Mouse (Mus musculus) intestine, embryonic 15.5 days (tissue): ENCODE measurements around the gene Mycbp. TPM values are rescaled to one million over a fixed set of nuclear protein-coding genes. Genes with fewer than 3 reads are reported as not detected.

ENCODE experiments used
- ATAC-seq: fragments of 200-750 bp; cut with Nextera tagmentation; 2 replicates; pipeline ENCODE4 v1.8.0; 2017; ENCODE audit warnings: moderate TSS enrichment, moderate library complexity
- H3K27ac ChIP-seq: fragments of 300-500 bp; sonication (generic); 2 replicates; pipeline ENCODE4 v1.5.1; 2015; ENCODE audit warnings: mild to moderate bottlenecking, inconsistent platforms
- H3K27me3 ChIP-seq: fragments of 300-500 bp; sonication (generic); replicated peaks from 2 replicates; pipeline ENCODE4 v1.6.1; 2015; ENCODE audit warnings: inconsistent platforms
- H3K36me3 ChIP-seq: fragments of 300-500 bp; sonication (generic); 2 replicates; pipeline ENCODE4 v1.6.1; 2015; ENCODE audit warnings: inconsistent platforms
- H3K4me1 ChIP-seq: fragments of 300-500 bp; sonication (generic); replicated peaks from 2 replicates; pipeline ENCODE4 v1.6.1; 2015; ENCODE audit warnings: inconsistent platforms
- H3K4me2 ChIP-seq: fragments of 300-500 bp; sonication (generic); replicated peaks from 2 replicates; pipeline ENCODE4 v1.6.1; 2015; ENCODE audit warnings: mild to moderate bottlenecking, inconsistent platforms
- H3K4me3 ChIP-seq: fragments of 300-500 bp; sonication (generic); replicated peaks from 2 replicates; pipeline ENCODE4 v1.5.1; 2015; ENCODE audit warnings: inconsistent platforms
- H3K9ac ChIP-seq: fragments of 300-500 bp; sonication (generic); 2 replicates; pipeline ENCODE4 v1.6.1; 2015; ENCODE audit warnings: inconsistent platforms
- H3K9me3 ChIP-seq: fragments of 300-500 bp; sonication (generic); 2 replicates; pipeline ENCODE4 v1.6.1; 2016; ENCODE audit warnings: inconsistent platforms
- WGBS: fragments of 180-500 bp; shearing (Covaris S2); methylation state at CpG from one replicate; pipeline ENCODE4 v1.1.7; 2015; 5-methylcytosine and 5-hydroxymethylcytosine counted together
- polyA plus RNA-seq: library from polyadenylated mRNA; unstranded; fragments of >200 nt; fragmentation: Nextera tagmentation; extraction: Ambion mirVana; gene quantifications from 2 replicates; pipeline ENCODE4 v1.2.1, GENCODE M21; 2015

Gene Mycbp
- polyA plus RNA-seq, 1 experiment from 2014 or later, result 110 TPM

- no peaks in the 10 kb centered on the region for H3K9me3 ChIP-seq
- no peaks in the 10 kb centered on the region for H3K36me3 ChIP-seq
- H3K27ac ChIP-seq, result no peak overlapping the region
- no peak for ATAC-seq
- no peak overlapping the region for H3K9ac ChIP-seq
- no peak overlapping the region for H3K4me3 ChIP-seq
- WGBS, result 68% methylated on average over 5 of the region's 5 CpGs
- H3K4me2 ChIP-seq, result no peak overlapping the region
- H3K27me3 ChIP-seq, result no peaks in the 10 kb centered on the region
- H3K4me1 ChIP-seq, result no peaks in the 10 kb centered on the region
Observed at GRCm38 (mm10) chr4:123947149-123947548, 42.5 kb downstream of the Mycbp start.

DNA sequence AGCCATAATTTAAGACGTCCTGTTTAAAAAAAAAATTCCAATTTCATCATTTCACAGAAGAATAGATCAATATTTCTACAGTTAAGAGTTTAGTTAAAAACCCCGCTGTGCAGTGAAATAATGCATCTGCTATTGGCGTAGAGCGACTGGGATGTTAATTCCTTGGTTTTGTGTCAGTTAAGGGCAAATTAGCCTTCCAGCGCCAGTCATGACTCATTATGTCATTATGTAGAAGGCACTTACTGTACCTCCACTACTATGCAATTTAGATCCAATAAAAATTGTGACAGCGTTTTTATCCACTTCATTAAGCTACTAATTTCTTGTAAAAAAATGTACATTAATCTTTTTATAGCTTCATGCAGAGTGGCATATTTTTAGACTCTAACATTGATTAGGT lies 44.3 kb downstream of the Mycbp start:
- H3K9ac ChIP-seq, result no peak overlapping the region
- no peak overlapping the region for H3K27ac ChIP-seq
- H3K4me3 ChIP-seq, result no peak overlapping the region
- H3K27me3 ChIP-seq, result no peaks in the 10 kb centered on the region
- no peak for ATAC-seq
- H3K4me1 ChIP-seq, result no peaks in the 10 kb centered on the region
- 81% methylated on average over 6 of the region's 6 CpGs for WGBS
- H3K36me3 ChIP-seq, result no peaks in the 10 kb centered on the region
- no peak overlapping the region for H3K4me2 ChIP-seq
- no peaks in the 10 kb centered on the region for H3K9me3 ChIP-seq

DNA sequence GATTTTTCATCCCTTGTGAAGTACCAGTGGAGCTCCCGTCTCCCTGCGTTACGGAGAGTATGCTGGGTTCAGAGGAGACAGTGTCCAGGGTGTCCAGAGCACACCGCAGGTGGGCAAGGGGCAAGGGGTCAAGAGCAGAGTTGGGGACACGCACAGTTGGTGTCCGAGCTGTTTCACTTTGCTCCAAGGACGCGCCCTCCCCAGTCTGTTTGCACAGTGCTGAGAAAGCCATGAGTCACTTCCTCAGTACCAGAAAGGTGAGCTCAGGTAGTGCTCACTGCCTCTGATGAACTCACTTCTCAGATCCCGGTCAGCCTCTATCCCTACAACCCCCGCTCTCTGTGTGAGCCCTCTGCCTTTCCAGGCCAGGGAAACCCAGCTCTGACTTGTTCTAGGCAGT lies 45.0 kb downstream of the Mycbp start:
- 57% methylated on average over 10 of the region's 10 CpGs for WGBS
- H3K27ac ChIP-seq, result no peak overlapping the region
- no peak overlapping the region for H3K4me3 ChIP-seq
- peak; percentile 78 for ATAC-seq
- no peaks in the 10 kb centered on the region for H3K27me3 ChIP-seq
- H3K4me1 ChIP-seq, result no peaks in the 10 kb centered on the region
- no peak overlapping the region for H3K4me2 ChIP-seq
- H3K9me3 ChIP-seq, result no peaks in the 10 kb centered on the region
- H3K36me3 ChIP-seq, result no peaks in the 10 kb centered on the region
- H3K9ac ChIP-seq, result no peak overlapping the region

- ATAC-seq, result no peak
- H3K4me3 ChIP-seq, result no peak overlapping the region
Observed at GRCm38 (mm10) chr4:123952059-123952458, 47.4 kb downstream of the Mycbp start.

DNA sequence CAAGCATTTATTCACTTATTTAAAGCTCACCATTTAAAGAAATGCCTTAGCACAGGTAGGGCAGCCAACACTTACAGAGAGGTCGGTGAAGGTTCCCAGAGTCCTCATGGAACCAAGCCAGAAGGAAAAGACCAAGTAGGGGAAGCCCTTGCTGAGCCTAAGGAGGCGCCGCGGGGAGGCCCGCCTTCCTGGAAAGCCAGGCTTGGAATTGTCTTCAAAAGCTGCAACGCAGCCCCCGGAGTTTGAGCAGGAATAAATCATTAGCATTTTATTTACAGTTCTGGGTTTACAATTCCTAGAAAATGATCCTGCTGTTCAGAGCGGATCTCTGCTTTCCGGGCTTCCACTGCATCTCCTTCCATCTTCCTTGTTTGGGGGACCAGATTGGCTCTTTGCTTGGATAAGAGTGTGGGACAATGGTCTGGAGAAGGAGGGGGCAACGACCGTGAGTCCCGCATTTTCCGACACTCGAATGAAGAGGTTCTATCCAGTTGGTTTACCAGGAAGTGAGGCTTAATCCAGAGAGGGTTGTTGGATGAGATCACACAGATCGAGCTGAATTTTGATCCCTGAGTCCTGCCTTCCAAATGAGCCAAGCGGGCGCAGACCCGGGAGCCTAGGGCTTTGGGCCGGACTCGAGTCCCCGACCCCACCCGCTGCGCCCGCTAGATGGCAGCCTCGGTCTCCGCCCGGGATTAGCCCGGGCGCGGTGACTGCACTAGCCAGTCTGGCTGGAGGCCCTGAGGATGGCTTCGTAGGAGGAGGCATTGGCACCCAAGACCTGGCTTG lies 52.3 kb downstream of the Mycbp start:
- Histone ChIP-seq H3K9ac (no peak overlapping the region), H3K4me2 (peak overlapping the region; percentile 54), H3K4me1 (peaks cover 15% of the 10 kb centered on the region), H3K9me3 (no peaks in the 10 kb centered on the region), H3K4me3 (0 out of 2 replicates have a peak overlapping the region, but pooled peaks have one; percentile 12), H3K36me3 (no peaks in the 10 kb centered on the region), H3K27ac (no peak overlapping the region), H3K27me3 (peaks cover 3% of the 10 kb centered on the region; the same call in 1 of the 2 replicates)
- 5% methylated on average over 31 of the region's 31 CpGs for WGBS
- peak; percentile 84 for ATAC-seq

More at GRCm38 (mm10) chr4:123952059-123952458, 47.4 kb downstream of the Mycbp start:
- 48% methylated on average over 7 of the region's 8 CpGs for WGBS
- Histone ChIP-seq H3K4me1 (peaks cover 8% of the 10 kb centered on the region), H3K36me3 (no peaks in the 10 kb centered on the region), H3K9ac (no peak overlapping the region), H3K9me3 (no peaks in the 10 kb centered on the region), H3K27ac (no peak overlapping the region), H3K27me3 (peaks cover 3% of the 10 kb centered on the region; the same call in 1 of the 2 replicates), H3K4me2 (no peak overlapping the region)

- peak; percentile 41 for ATAC-seq
- 0 out of 2 replicates have a peak overlapping the region, but pooled peaks have one; percentile 12 for H3K4me3 ChIP-seq
- no peaks in the 10 kb centered on the region for H3K36me3 ChIP-seq
- 63% methylated on average over 4 of the region's 4 CpGs for WGBS
- no peak overlapping the region for H3K9ac ChIP-seq
- H3K27ac ChIP-seq, result no peak overlapping the region
- H3K4me1 ChIP-seq, result peaks cover 15% of the 10 kb centered on the region
- H3K9me3 ChIP-seq, result no peaks in the 10 kb centered on the region
- peak overlapping the region; percentile 54 for H3K4me2 ChIP-seq
- H3K27me3 ChIP-seq, result peaks cover 3% of the 10 kb centered on the region; the same call in 1 of the 2 replicates
Observed at GRCm38 (mm10) chr4:123957492-123957808, 52.8 kb downstream of the Mycbp start.

GRCm38 (mm10) chr4:123957891-123958290 lies 53.3 kb downstream of the Mycbp start:
- 57% methylated on average over 4 of the region's 4 CpGs for WGBS
- Histone ChIP-seq H3K9me3 (no peaks in the 10 kb centered on the region), H3K36me3 (no peaks in the 10 kb centered on the region), H3K4me3 (no peak overlapping the region), H3K4me1 (peaks cover 15% of the 10 kb centered on the region), H3K27ac (no peak overlapping the region), H3K9ac (no peak overlapping the region), H3K27me3 (peaks cover 3% of the 10 kb centered on the region; the same call in 1 of the 2 replicates), H3K4me2 (no peak overlapping the region)
- ATAC-seq, result no peak

- no peaks in the 10 kb centered on the region for H3K36me3 ChIP-seq
- 30% methylated on average over 4 of the region's 4 CpGs for WGBS
- ATAC-seq, result no peak; the same call in 1 of the 2 replicates
- H3K9ac ChIP-seq, result no peak overlapping the region
- no peak overlapping the region for H3K4me2 ChIP-seq
- no peak overlapping the region for H3K4me3 ChIP-seq
- no peaks in the 10 kb centered on the region for H3K9me3 ChIP-seq
- H3K27me3 ChIP-seq, result peaks cover 5% of the 10 kb centered on the region; the same call in 1 of the 2 replicates
- no peak overlapping the region for H3K27ac ChIP-seq
- peaks cover 15% of the 10 kb centered on the region for H3K4me1 ChIP-seq
Observed at GRCm38 (mm10) chr4:123960955-123961354, 56.3 kb downstream of the Mycbp start.

Other genes starting within 250 kb of the Mycbp start
- gene Macf1, start 220.5 kb upstream of the Mycbp start, polyA plus RNA-seq, result 28.0 and 28.9 TPM in 2 replicates
- 304 and 312 TPM in 2 replicates for gene Ndufs5, start 186.6 kb upstream of the Mycbp start, polyA plus RNA-seq
- 40.6 and 45.4 TPM in 2 replicates for gene Akirin1, start 154.5 kb upstream of the Mycbp start, polyA plus RNA-seq
- gene Rhbdl2, start 117.0 kb upstream of the Mycbp start, polyA plus RNA-seq, result 2.9 TPM in 2 replicates
- not detected in 2 replicates for gene 4933427I04Rik, start 45.2 kb upstream of the Mycbp start, polyA plus RNA-seq
- gene Rragc, start 12.6 kb downstream of the Mycbp start, polyA plus RNA-seq, result 56.3 and 57.4 TPM in 2 replicates
- gene 4930535I16Rik, start 13.2 kb downstream of the Mycbp start, polyA plus RNA-seq, result not detected in 2 replicates